Mouse (Mus musculus) small intestine, adult 2 months (tissue): ENCODE results near the gene Rsbn1l. TPM values are rescaled to one million over a fixed set of nuclear protein-coding genes. Genes with fewer than 3 reads are reported as not detected.
A peak's percentile ranks its signal among the peaks of the same experiment; 100 is the strongest.

Experiments used
- H3K27ac ChIP-seq: fragments of 200-500 bp; 2 replicates; pipeline ENCODE4 v1.5.1; 2012; ENCODE audit warnings: low read depth, low read length, control low read depth, inconsistent platforms; ENCODE audit not compliant: insufficient read depth
- H3K27me3 ChIP-seq: fragments of 200-500 bp; 2 replicates; pipeline ENCODE4 v1.6.1; 2012; ENCODE audit warnings: mild to moderate bottlenecking, moderate library complexity, low read length, inconsistent platforms; ENCODE audit not compliant: control insufficient read depth, insufficient read depth
- H3K36me3 ChIP-seq: fragments of 200-500 bp; 2 replicates; pipeline ENCODE4 v1.6.1; 2012; ENCODE audit warnings: mild to moderate bottlenecking, low read length, control low read depth, inconsistent platforms; ENCODE audit not compliant: control insufficient read depth, insufficient read depth
- H3K4me1 ChIP-seq: fragments of 200-500 bp; 2 replicates; pipeline ENCODE4 v1.6.1; 2012; ENCODE audit warnings: low read length, inconsistent platforms, mixed read lengths; ENCODE audit not compliant: control insufficient read depth, insufficient read depth, insufficient read length
- H3K4me3 ChIP-seq: fragments of 200-500 bp; 2 replicates; pipeline ENCODE4 v1.5.1; 2012; ENCODE audit warnings: low read depth, mild to moderate bottlenecking, control low read depth, inconsistent platforms, low read length, moderate library complexity
- CTCF ChIP-seq: fragments of 200-500 bp; IDR thresholded peaks from 2 replicates; pipeline ENCODE4 v1.5.1; 2012; ENCODE audit warnings: low read depth, mild to moderate bottlenecking, control low read depth, inconsistent platforms, low read length, moderate library complexity, mixed read lengths; ENCODE audit not compliant: insufficient replicate concordance, insufficient read length; ENCODE audit errors: extremely low read depth
- POLR2A ChIP-seq: fragments of 200-500 bp; IDR thresholded peaks from 2 replicates; pipeline ENCODE4 v1.6.1; 2012; ENCODE audit warnings: low read depth, mild to moderate bottlenecking, control low read depth, inconsistent platforms, low read length, moderate library complexity
- WGBS: fragments of 180-500 bp; shearing (Covaris S2); methylation state at CpG from one replicate; pipeline ENCODE4 v1.1.7; 2018; 5-methylcytosine and 5-hydroxymethylcytosine counted together
- polyA plus RNA-seq: library from polyadenylated mRNA; depleted of rRNA; stranded (reverse); fragments of >200 nt; gene quantifications from 2 replicates; pipeline ENCODE4 v1.2.3, GENCODE M21; 2012

The Rsbn1l gene
- polyA plus RNA-seq, 1 experiment = 3.4 TPM

GRCm38 (mm10) chr5:20876934-20877426 is 79.2 kb downstream of the Rsbn1l start:
- H3K27me3 ChIP-seq = no peaks in the 10 kb centered on the region
- H3K36me3 ChIP-seq = no peaks in the 10 kb centered on the region
- TF ChIP-seq POLR2A = no peak
- no peak for TF ChIP-seq CTCF
- no peaks in the 10 kb centered on the region for H3K4me1 ChIP-seq
- no peak overlapping the region for H3K27ac ChIP-seq
- 30% methylated on average over 1 of the region's 1 CpGs for WGBS
- H3K4me3 ChIP-seq = no peak overlapping the region

- Histone ChIP-seq H3K27me3 (no peaks in the 10 kb centered on the region), H3K27ac (no peak overlapping the region), H3K4me3 (no peak overlapping the region), H3K4me1 (no peaks in the 10 kb centered on the region), H3K36me3 (no peaks in the 10 kb centered on the region)
- WGBS = 74% methylated on average over 1 of the region's 1 CpGs
- TF ChIP-seq CTCF (no peak), POLR2A (no peak)
These were observed 83.1 kb downstream of the Rsbn1l start for GRCm38 (mm10) chr5:20873146-20873545.

GRCm38 (mm10) chr5:20865193-20865755 is 90.9 kb downstream of the Rsbn1l start:
- Histone ChIP-seq H3K27me3 (no peaks in the 10 kb centered on the region), H3K27ac (no peak overlapping the region), H3K36me3 (no peaks in the 10 kb centered on the region), H3K4me1 (no peaks in the 10 kb centered on the region), H3K4me3 (no peak overlapping the region)
- WGBS = 79% methylated on average over 2 of the region's 2 CpGs
- TF ChIP-seq POLR2A = no peak

GRCm38 (mm10) chr5:20864216-20864969 is 91.8 kb downstream of the Rsbn1l start:
- peak overlapping the region; percentile 22; the same call in 1 of the 2 replicates for H3K27ac ChIP-seq
- no peaks in the 10 kb centered on the region for H3K36me3 ChIP-seq
- H3K4me1 ChIP-seq = no peaks in the 10 kb centered on the region
- H3K4me3 ChIP-seq = no peak overlapping the region
- no peak for TF ChIP-seq POLR2A
- TF ChIP-seq CTCF = no peak
- no peaks in the 10 kb centered on the region for H3K27me3 ChIP-seq
- WGBS = 57% methylated on average over 4 of the region's 4 CpGs

GRCm38 (mm10) chr5:20861901-20862300 is 94.3 kb downstream of the Rsbn1l start:
- Histone ChIP-seq H3K36me3 (no peaks in the 10 kb centered on the region), H3K27ac (no peak overlapping the region), H3K4me3 (no peak overlapping the region), H3K4me1 (no peaks in the 10 kb centered on the region), H3K27me3 (no peaks in the 10 kb centered on the region)
- 91% methylated on average over 2 of the region's 2 CpGs for WGBS
- TF ChIP-seq CTCF (no peak), POLR2A (no peak)

- no peak overlapping the region for H3K4me3 ChIP-seq
- WGBS = 87% methylated on average over 4 of the region's 4 CpGs
- no peaks in the 10 kb centered on the region for H3K36me3 ChIP-seq
- no peaks in the 10 kb centered on the region for H3K4me1 ChIP-seq
- H3K27me3 ChIP-seq = no peaks in the 10 kb centered on the region
- TF ChIP-seq CTCF (no peak), POLR2A (no peak)
- H3K27ac ChIP-seq = no peak overlapping the region
These were observed 95.6 kb downstream of the Rsbn1l start for GRCm38 (mm10) chr5:20860565-20860964.

- WGBS = 50% methylated on average over 2 of the region's 2 CpGs
- no peak overlapping the region for H3K4me3 ChIP-seq
- no peaks in the 10 kb centered on the region for H3K4me1 ChIP-seq
- H3K36me3 ChIP-seq = no peaks in the 10 kb centered on the region
- no peak for TF ChIP-seq CTCF
- no peak for TF ChIP-seq POLR2A
- no peak overlapping the region for H3K27ac ChIP-seq
- no peaks in the 10 kb centered on the region for H3K27me3 ChIP-seq
These were observed 97.8 kb downstream of the Rsbn1l start for GRCm38 (mm10) chr5:20858404-20858803.
